Mouse (Mus musculus) MEL (cell line): ENCODE results near the gene Vav2. TPM values are rescaled to one million over a fixed set of nuclear protein-coding genes. Genes with fewer than 3 reads are reported as not detected.

Experiments used
- DNase-seq: peaks from one replicate; pipeline ENCODE4 v3.0.0; 2011; ENCODE audit warnings: low read depth, low spot score
- H3K27ac ChIP-seq: 2 replicates; pipeline ENCODE4 v1.5.1; 2012; ENCODE audit warnings: low read depth, mild to moderate bottlenecking, control low read depth, low read length, moderate library complexity; ENCODE audit not compliant: control insufficient read depth
- H3K27me3 ChIP-seq, 2 experiments: fragments of 150-350 bp in 1 of 2; sonication (generic) in 1 of 2; 2 replicates each; pipeline ENCODE4 v1.6.1; 2012; ENCODE audit warnings: low read length in 2 of 2, mild to moderate bottlenecking in 2 of 2, improper control_type of control experiment in 1 of 2, moderate library complexity in 1 of 2; ENCODE audit not compliant: insufficient read depth in 2 of 2, control insufficient read depth in 1 of 2
- H3K36me3 ChIP-seq, 2 experiments: 2 replicates each; pipeline ENCODE4 v1.6.1; 2012 to 2014; ENCODE audit warnings: low read length in 2 of 2, improper control_type of control experiment in 1 of 2, inconsistent platforms in 1 of 2, mild to moderate bottlenecking in 1 of 2; ENCODE audit not compliant: insufficient read depth in 2 of 2, control insufficient read depth in 1 of 2
- H3K4me1 ChIP-seq, 2 experiments: fragments of 150-350 bp in 1 of 2; sonication (generic) in 1 of 2; 2 replicates each; pipeline ENCODE4 v1.6.1; 2012; ENCODE audit warnings: low read length in 2 of 2, improper control_type of control experiment in 1 of 2, mild to moderate bottlenecking in 1 of 2; ENCODE audit not compliant: insufficient read depth in 2 of 2, control insufficient read depth in 1 of 2
- H3K4me3 ChIP-seq, 2 experiments: fragments of 150-350 bp in 1 of 2; sonication (generic) in 1 of 2; 2 replicates each; pipeline ENCODE4 v1.5.1; 2012; ENCODE audit warnings: low read depth in 2 of 2, low read length in 2 of 2, mild to moderate bottlenecking in 2 of 2, moderate library complexity in 2 of 2, control low read depth in 1 of 2, improper control_type of control experiment in 1 of 2; ENCODE audit not compliant: control insufficient read depth in 1 of 2, insufficient read depth in 1 of 2
- H3K79me2 ChIP-seq: 2 replicates; pipeline ENCODE4 v1.6.1; 2012; ENCODE audit warnings: mild to moderate bottlenecking, low read length, moderate library complexity; ENCODE audit not compliant: control insufficient read depth, poor library complexity, insufficient read depth
- H3K9ac ChIP-seq: 2 replicates; pipeline ENCODE4 v1.6.1; 2012; ENCODE audit warnings: low read depth, mild to moderate bottlenecking, control low read depth, low read length, moderate library complexity; ENCODE audit not compliant: control insufficient read depth, poor library complexity, severe bottlenecking
- H3K9me3 ChIP-seq: fragments of 150-350 bp; sonication (generic); replicated peaks from 2 replicates; pipeline ENCODE4 v1.6.1; 2012; ENCODE audit warnings: mild to moderate bottlenecking, low read length, improper control_type of control experiment, moderate library complexity; ENCODE audit not compliant: insufficient read depth
- CHD1 ChIP-seq: IDR thresholded peaks from 2 replicates; pipeline ENCODE4 v1.6.1; 2012; ENCODE audit warnings: low read depth, mild to moderate bottlenecking, inconsistent platforms, low read length, improper control_type of control experiment
- CHD2 ChIP-seq: IDR thresholded peaks from 2 replicates; pipeline ENCODE4 v1.6.1; 2011; ENCODE audit warnings: low read length, improper control_type of control experiment
- E2F4 ChIP-seq: IDR thresholded peaks from 2 replicates; pipeline ENCODE4 v1.6.1; 2011; ENCODE audit warnings: low read depth, low read length, improper control_type of control experiment, borderline replicate concordance
- ELF1 ChIP-seq: IDR thresholded peaks from 2 replicates; pipeline ENCODE4 v1.6.1; 2014; ENCODE audit warnings: low read depth, mild to moderate bottlenecking, inconsistent platforms, low read length, improper control_type of control experiment, moderate library complexity
- EP300 ChIP-seq, 2 experiments: IDR thresholded peaks; 2 replicates each; pipeline ENCODE4 v1.6.1; 2011; ENCODE audit warnings: improper control_type of control experiment in 2 of 2, low read length in 2 of 2, low read depth in 1 of 2, mild to moderate bottlenecking in 1 of 2
- ETS1 ChIP-seq: IDR thresholded peaks from 2 replicates; pipeline ENCODE4 v1.6.1; 2012; ENCODE audit warnings: low read depth, mild to moderate bottlenecking, inconsistent platforms, low read length, improper control_type of control experiment, moderate library complexity
- GABPA ChIP-seq: IDR thresholded peaks from 2 replicates; pipeline ENCODE4 v1.6.1; 2012; ENCODE audit warnings: low read depth, mild to moderate bottlenecking, inconsistent platforms, low read length, improper control_type of control experiment, moderate library complexity
- GATA1 ChIP-seq: IDR thresholded peaks from 2 replicates; pipeline ENCODE4 v1.6.1; 2011; ENCODE audit warnings: low read depth, low read length, improper control_type of control experiment
- HCFC1 ChIP-seq: IDR thresholded peaks from 2 replicates; pipeline ENCODE4 v1.6.1; 2012; ENCODE audit warnings: low read depth, mild to moderate bottlenecking, inconsistent platforms, low read length, improper control_type of control experiment, moderate library complexity
- KAT2A ChIP-seq: conservative IDR thresholded peaks from 2 replicates; pipeline ENCODE4 v1.6.1; 2012; ENCODE audit warnings: low read depth, low read length, improper control_type of control experiment, inconsistent platforms
- MAX ChIP-seq: IDR thresholded peaks from 2 replicates; pipeline ENCODE4 v1.6.1; 2011; ENCODE audit warnings: low read length, improper control_type of control experiment
- MAZ ChIP-seq: IDR thresholded peaks from 2 replicates; pipeline ENCODE4 v1.6.1; 2012; ENCODE audit warnings: low read depth, mild to moderate bottlenecking, inconsistent platforms, low read length, improper control_type of control experiment
- MXI1 ChIP-seq: IDR thresholded peaks from 2 replicates; pipeline ENCODE4 v1.6.1; 2011; ENCODE audit warnings: mild to moderate bottlenecking, low read depth, low read length, improper control_type of control experiment
- MYB ChIP-seq: IDR thresholded peaks from 2 replicates; pipeline ENCODE4 v1.6.1; 2011; ENCODE audit warnings: mild to moderate bottlenecking, low read depth, low read length, improper control_type of control experiment
- NELFE ChIP-seq: IDR thresholded peaks from 2 replicates; pipeline ENCODE4 v1.6.1; 2011; ENCODE audit warnings: low read depth, low read length, improper control_type of control experiment
- NRF1 ChIP-seq: IDR thresholded peaks from 2 replicates; pipeline ENCODE4 v1.6.1; 2014; ENCODE audit warnings: low read depth, mild to moderate bottlenecking, inconsistent platforms, low read length, improper control_type of control experiment, moderate library complexity; ENCODE audit not compliant: poor library complexity, insufficient read depth, severe bottlenecking
- POLR2A ChIP-seq, 2 experiments: IDR thresholded peaks; 2 replicates each; pipeline ENCODE4 v1.6.1; 2011 to 2012; ENCODE audit warnings: low read length in 2 of 2, mild to moderate bottlenecking in 2 of 2, control low read depth in 1 of 2, improper control_type of control experiment in 1 of 2, low read depth in 1 of 2, moderate library complexity in 1 of 2; ENCODE audit not compliant: control insufficient read depth in 1 of 2, insufficient read depth in 1 of 2, poor library complexity in 1 of 2
- SIN3A ChIP-seq: IDR thresholded peaks from 2 replicates; pipeline ENCODE4 v1.6.1; 2012; ENCODE audit warnings: low read length, improper control_type of control experiment, inconsistent platforms
- TBP ChIP-seq: IDR thresholded peaks from 2 replicates; pipeline ENCODE4 v1.8.0; 2011; ENCODE audit warnings: low read depth, low read length, improper control_type of control experiment
- TCF12 ChIP-seq: IDR thresholded peaks from 2 replicates; pipeline ENCODE4 v1.6.1; 2014; ENCODE audit warnings: low read depth, mild to moderate bottlenecking, inconsistent platforms, low read length, improper control_type of control experiment, moderate library complexity
- USF1 ChIP-seq: IDR thresholded peaks from 2 replicates; pipeline ENCODE4 v1.6.1; 2014; ENCODE audit warnings: low read depth, mild to moderate bottlenecking, inconsistent platforms, low read length, improper control_type of control experiment, moderate library complexity
- ZMIZ1 ChIP-seq: IDR thresholded peaks from 2 replicates; pipeline ENCODE4 v1.6.1; 2012; ENCODE audit warnings: low read depth, mild to moderate bottlenecking, inconsistent platforms, low read length, improper control_type of control experiment, moderate library complexity
- ZNF384 ChIP-seq: IDR thresholded peaks from 2 replicates; pipeline ENCODE4 v1.6.1; 2012; ENCODE audit warnings: low read depth, mild to moderate bottlenecking, inconsistent platforms, low read length, improper control_type of control experiment
- polyA plus RNA-seq, 2 experiments: library from polyadenylated mRNA; stranded (reverse) in 1 of 2; unstranded in 1 of 2; fragments of >175 nt in 1 of 2; fragments of >200 nt in 1 of 2; gene quantifications; 2 replicates each; pipeline versions ENCODE4 v1.2.1 to v1.2.4; 2012; ENCODE audit warnings: low replicate concordance in 2 of 2, low read depth in 1 of 2; ENCODE audit not compliant: insufficient read length in 2 of 2, insufficient read depth in 1 of 2, missing spikeins in 1 of 2
- total RNA-seq: library from RNA; depleted of rRNA; stranded (reverse); fragments of 300-350 nt; gene quantifications from 2 replicates; pipeline ENCODE4 v1.2.3, GENCODE M21; 2012

Vav2 gene
- total and polyA plus RNA-seq, 3 experiments, result 8.8 to 15.9 TPM; not detected in 1

DNA sequence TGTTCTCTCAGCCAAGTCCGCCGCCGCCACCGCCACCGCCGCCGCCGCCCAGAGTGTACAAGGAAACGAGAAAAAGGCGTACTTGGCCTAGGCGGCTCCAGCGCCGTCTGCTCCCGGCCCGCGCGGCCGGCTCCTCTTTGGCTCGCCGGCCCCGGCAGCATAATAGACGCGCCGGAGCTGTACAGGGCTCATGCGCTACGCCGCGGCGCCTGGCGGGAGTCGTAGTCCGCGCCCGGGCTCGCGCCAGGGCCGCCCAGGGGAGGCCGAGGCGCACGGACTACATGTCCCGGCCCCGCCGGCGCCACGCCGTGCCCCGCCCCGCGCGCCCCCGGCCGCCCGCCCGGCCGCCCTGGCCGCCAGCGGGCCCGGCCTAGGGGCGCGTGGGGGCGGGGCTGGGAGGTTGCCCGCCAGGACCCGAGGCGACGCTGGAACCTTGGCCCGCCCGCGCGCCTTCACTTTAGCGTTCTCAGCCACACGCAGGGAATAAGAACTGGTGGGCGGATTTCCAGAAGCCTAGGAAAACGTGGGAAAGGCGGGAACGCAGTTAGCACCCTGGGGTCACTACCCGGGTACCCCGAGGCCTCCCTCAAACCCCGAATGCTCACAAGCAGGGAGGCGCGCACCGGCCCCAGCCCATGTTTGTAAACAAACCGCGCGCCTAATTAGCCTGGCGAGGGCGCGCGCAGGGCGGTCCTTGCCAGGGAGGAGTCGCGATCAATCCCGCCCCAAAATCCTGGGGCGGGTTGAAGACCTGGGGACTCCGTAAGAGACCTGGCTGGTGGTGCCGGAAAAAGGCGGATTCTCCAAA is 48.9 kb upstream of the Vav2 start:
- H3K9ac ChIP-seq, result peak overlapping the region; percentile 94
- no peaks in the 10 kb centered on the region for H3K9me3 ChIP-seq
- H3K27ac ChIP-seq, result peak overlapping the region; percentile 82
- H3K36me3 ChIP-seq, result peaks cover 0 to 11% of the 10 kb centered on the region in 2 experiments; a peak in 3 of 4 replicates
- no peaks in the 10 kb centered on the region for H3K27me3 ChIP-seq
- peak; percentile 94 for DNase-seq
- peak overlapping the region; percentile 95 to 97 for H3K4me3 ChIP-seq
- TF ChIP-seq ZMIZ1, result peak; percentile 95
- 0 out of 2 replicates have a peak, but pooled peaks have one; percentile 40 for TF ChIP-seq TBP
- TF ChIP-seq TCF12, result peak; percentile 31; the same call in 1 of the 2 replicates
- TF ChIP-seq GABPA, result no peak
- TF ChIP-seq SIN3A, result peak; percentile 90
- TF ChIP-seq MAX, result peak; percentile 21
- peak; percentile 77; the same call in 1 of the 2 replicates for TF ChIP-seq KAT2A
- TF ChIP-seq POLR2A (IDR thresholded peaks at IDR 0.05; ENCODE audit: control insufficient read depth in 1 of 2, insufficient read depth in 1 of 2, low read depth in 1 of 2, low read length in 2 of 2, poor library complexity in 1 of 2), result peak; percentile 78 to 97
- TF ChIP-seq ZNF384, result no peak
- TF ChIP-seq MYB, result no peak
- TF ChIP-seq CHD1, result no peak
- 0 out of 2 replicates have a peak, but pooled peaks have one; percentile 3 for TF ChIP-seq USF1
- peak; percentile 40; the same call in 1 of the 2 replicates for TF ChIP-seq ELF1
- no peak for TF ChIP-seq GATA1
- TF ChIP-seq CHD2, result no peak
- no peak for TF ChIP-seq EP300 (IDR thresholded peaks at IDR 0.05; ENCODE audit: low read depth in 1 of 2, low read length in 2 of 2)
- no peak for TF ChIP-seq E2F4
- peak; percentile 28; the same call in 1 of the 2 replicates for TF ChIP-seq MXI1
- peak; percentile 71 for TF ChIP-seq NRF1
- TF ChIP-seq MAZ, result peak; percentile 49; the same call in 1 of the 2 replicates
- peak; percentile 91 for TF ChIP-seq HCFC1
- no peak for TF ChIP-seq ETS1
- TF ChIP-seq NELFE, result peak; percentile 87
- peaks cover 9 to 20% of the 10 kb centered on the region in 2 experiments for H3K4me1 ChIP-seq
- H3K79me2 ChIP-seq, result peaks cover 44% of the 10 kb centered on the region
